Comparison of ENCODE assay signal across 19 mouse cellular contexts in the genomic region with DNA sequence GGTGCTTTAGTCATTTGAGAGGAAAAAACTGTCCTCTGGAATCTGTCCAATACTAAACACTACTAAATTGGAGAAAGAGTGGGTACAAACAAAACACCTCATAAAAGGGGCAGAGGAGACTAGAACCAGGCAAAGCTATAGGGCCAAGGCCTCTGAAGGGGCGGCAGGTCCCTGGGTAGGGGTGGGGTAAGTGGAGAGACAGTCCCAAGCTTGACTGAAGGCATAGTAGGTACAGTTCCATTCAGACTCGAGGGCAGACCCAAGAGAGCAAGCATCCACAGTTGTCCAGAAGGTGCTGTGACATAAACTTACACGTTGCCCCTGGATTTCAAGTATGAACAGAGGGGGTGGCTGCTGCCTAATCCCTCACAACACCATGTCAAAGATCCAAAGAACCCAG.
DNase-seq lines count a peak whose midpoint lies in the region; ATAC-seq and TF ChIP-seq lines count a peak whose summit lies in the region.
"Had no signal": no experiment of that assay in that cellular context is flagged by ENCODE, and none has a peak within 500 bp of the region (broad histone marks: within the 10 kb centered on the region; RNA-seq: fewer than 3 reads in every experiment).

No protein-coding gene starts in this region.

- intact Hi-C loops in heart, adult 2 months (cut with DNase I) = no loop called here
- intact Hi-C loops in heart, postnatal 25 days (cut with DNase I) = no loop called here

- H3K27ac ChIP-seq in heart, adult 2 months = no peak overlapping the region
- 0 out of 2 replicates have a peak overlapping the region, but pooled peaks have one; percentile 25 for H3K27ac ChIP-seq in heart, postnatal 0 days (ENCODE audit: low read depth)
- H3K27ac ChIP-seq in embryonic facial prominence, embryonic 10.5 days (replicated peaks) = peak overlapping the region; percentile 58
- peak overlapping the region; percentile 93 for H3K27ac ChIP-seq in limb, embryonic 12.5 days
- H3K27ac ChIP-seq: liver, embryonic 12.5 days; midbrain, embryonic 15.5 days had no signal

- H3K27me3 ChIP-seq in heart, adult 2 months (ENCODE audit: control insufficient read depth, insufficient read depth, low read length) = no peaks in the 10 kb centered on the region
- H3K27me3 ChIP-seq in heart, postnatal 0 days (ENCODE audit: control insufficient read depth, insufficient read depth, low read length) = no peaks in the 10 kb centered on the region
- no peaks in the 10 kb centered on the region for H3K27me3 ChIP-seq in embryonic facial prominence, embryonic 10.5 days (replicated peaks; ENCODE audit: low read depth, poor library complexity, severe bottlenecking)
- H3K27me3 ChIP-seq in limb, embryonic 12.5 days = no peaks in the 10 kb centered on the region
- H3K27me3 ChIP-seq: CH12.LX; liver, embryonic 12.5 days; midbrain, embryonic 15.5 days had no signal

- no peaks in the 10 kb centered on the region for H3K9me3 ChIP-seq in heart, postnatal 0 days (replicated peaks; ENCODE audit: control insufficient read depth, low read length)
- no peaks in the 10 kb centered on the region; the same call in 1 of the 2 replicates for H3K9me3 ChIP-seq in embryonic facial prominence, embryonic 10.5 days
- no peaks in the 10 kb centered on the region for H3K9me3 ChIP-seq in limb, embryonic 12.5 days
- H3K9me3 ChIP-seq: liver, embryonic 12.5 days; midbrain, embryonic 15.5 days had no signal

- TF ChIP-seq EP300 in heart, adult 2 months (IDR thresholded peaks at IDR 0.05; ENCODE audit: insufficient read depth, low read depth, low read length) = no peak
- TF ChIP-seq EP300 in heart, postnatal 0 days (IDR thresholded peaks at IDR 0.05; ENCODE audit: low read depth) = no peak

- peaks cover 5% of the 10 kb centered on the region; the same call in 1 of the 2 replicates for H3K36me3 ChIP-seq in heart, adult 2 months (ENCODE audit: control insufficient read depth, insufficient read depth, low read length)
- 0 out of 2 replicates have a peak, but pooled peaks cover 9% of the 10 kb centered on the region for H3K36me3 ChIP-seq in heart, postnatal 0 days (replicated peaks; ENCODE audit: control insufficient read depth, insufficient read depth, low read length)
- peaks cover 66% of the 10 kb centered on the region for H3K36me3 ChIP-seq in embryonic facial prominence, embryonic 10.5 days (replicated peaks)
- H3K36me3 ChIP-seq in limb, embryonic 12.5 days = peaks cover 48% of the 10 kb centered on the region
- H3K36me3 ChIP-seq: midbrain, embryonic 15.5 days had no signal

- H3K4me2 ChIP-seq in heart, postnatal 0 days (ENCODE audit: low read depth, low read length) = no peak overlapping the region
- H3K4me2 ChIP-seq in limb, embryonic 12.5 days = no peak overlapping the region
- H3K4me2 ChIP-seq: liver, embryonic 12.5 days; lung, embryonic 14.5 days; midbrain, embryonic 15.5 days had no signal

- H3K4me1 ChIP-seq in heart, adult 2 months (ENCODE audit: control insufficient read depth, insufficient read depth, low read length) = peaks cover 3% of the 10 kb centered on the region; the same call in 1 of the 2 replicates
- H3K4me1 ChIP-seq in heart, postnatal 0 days (ENCODE audit: control insufficient read depth, insufficient read depth) = no peaks in the 10 kb centered on the region
- peaks cover 28% of the 10 kb centered on the region for H3K4me1 ChIP-seq in embryonic facial prominence, embryonic 10.5 days
- peaks cover 25% of the 10 kb centered on the region for H3K4me1 ChIP-seq in limb, embryonic 12.5 days (replicated peaks)
- H3K4me1 ChIP-seq: midbrain, embryonic 15.5 days had no signal

- DNase-seq in heart, adult 11 months = peak; percentile 92
- DNase-seq in heart, adult 2 months = no peak
- DNase-seq in heart, postnatal 0 days (ENCODE audit: low spot score) = no peak
- no peak for DNase-seq in heart, postnatal 25 days (ENCODE audit: low spot score)
- DNase-seq in embryonic facial prominence, embryonic 10.5 days (ENCODE audit: low spot score) = no peak
- DNase-seq in adrenal gland, postnatal 36 days = no peak
- no peak for DNase-seq in frontal cortex, postnatal 36 days (ENCODE audit: low spot score in 2 of 2)
- DNase-seq: adrenal gland, adult 2 months; cerebellum, postnatal 14 days; kidney, adult 9 months; kidney, postnatal 4 days; lung, postnatal 4 days; right cerebral cortex, postnatal 4 days; thymus, postnatal 25 days had no signal

- no peak for TF ChIP-seq POLR2A in heart, adult 2 months (IDR thresholded peaks at IDR 0.05; ENCODE audit: insufficient read depth, low read depth, low read length)

- H3K9ac ChIP-seq in heart, adult 2 months (ENCODE audit: low read depth, low read length) = no peak overlapping the region
- H3K9ac ChIP-seq in heart, postnatal 0 days (replicated peaks; ENCODE audit: low read depth, low read length) = no peak overlapping the region
- H3K9ac ChIP-seq in limb, embryonic 12.5 days (replicated peaks) = no peak overlapping the region
- H3K9ac ChIP-seq: liver, embryonic 12.5 days; lung, embryonic 14.5 days; midbrain, embryonic 15.5 days had no signal

- ATAC-seq in heart, postnatal 0 days (ENCODE audit: insufficient read depth, low read depth) = 0 out of 2 replicates have a peak, but pooled peaks have one; percentile 20
- no peak for ATAC-seq in limb, embryonic 12.5 days (ENCODE audit: insufficient number of reproducible peaks, insufficient read depth, low FRiP score, low TSS enrichment, low read depth)
- ATAC-seq: liver, embryonic 12.5 days; midbrain, embryonic 15.5 days had no signal

- no peaks in the 10 kb centered on the region for H3K79me2 ChIP-seq in heart, adult 2 months (replicated peaks; ENCODE audit: control insufficient read depth, insufficient read depth, low read length)

- no peak for TF ChIP-seq CTCF in heart, adult 2 months (IDR thresholded peaks at IDR 0.05)
- no peak for TF ChIP-seq CTCF in heart, postnatal 0 days (IDR thresholded peaks at IDR 0.05; ENCODE audit: low read depth)

- 69% methylated on average over 3 of the region's 3 CpGs for WGBS in heart, adult 2 months
- WGBS in heart, postnatal 0 days = 72% methylated on average over 3 of the region's 3 CpGs
- 61% methylated on average over 3 of the region's 3 CpGs for WGBS in embryonic facial prominence, embryonic 10.5 days
- WGBS in limb, embryonic 12.5 days = 51% methylated on average over 3 of the region's 3 CpGs

- H3K4me3 ChIP-seq in heart, adult 2 months = no peak overlapping the region
- H3K4me3 ChIP-seq in heart, postnatal 0 days (ENCODE audit: low read depth, low read length) = no peak overlapping the region
- no peak overlapping the region for H3K4me3 ChIP-seq in embryonic facial prominence, embryonic 10.5 days
- no peak overlapping the region for H3K4me3 ChIP-seq in limb, embryonic 12.5 days (replicated peaks)
- H3K4me3 ChIP-seq: liver, embryonic 12.5 days; midbrain, embryonic 15.5 days had no signal
